Comparison of ENCODE assay signal across 9 mouse cellular contexts in genomic region chr3:104431156-104431847, GRCm38 (mm10).
DNase-seq lines count a peak whose midpoint lies in the region; ATAC-seq lines count a peak whose summit lies in the region.
"Had no signal": no experiment of that assay in that cellular context is flagged by ENCODE, and none has a peak within 500 bp of the region (broad histone marks: within the 10 kb centered on the region; RNA-seq: fewer than 3 reads in every experiment).

No protein-coding gene starts in this region.

- H3K27me3 ChIP-seq in lung, embryonic 16.5 days (ENCODE audit: control insufficient read depth, insufficient read depth, low read depth, low read length), result no peaks in the 10 kb centered on the region
- H3K27me3 ChIP-seq in limb, embryonic 11.5 days (ENCODE audit: control insufficient read depth, insufficient read depth, low read length), result no peaks in the 10 kb centered on the region
- H3K27me3 ChIP-seq: liver, embryonic 15.5 days had no signal

- H3K27ac ChIP-seq in lung, embryonic 16.5 days (ENCODE audit: low read length), result peak overlapping the region; percentile 66
- no peak overlapping the region for H3K27ac ChIP-seq in limb, embryonic 11.5 days (replicated peaks; ENCODE audit: low read depth, low read length)
- H3K27ac ChIP-seq: liver, embryonic 15.5 days had no signal

- H3K4me2 ChIP-seq in lung, embryonic 16.5 days (ENCODE audit: low read depth, low read length), result peak overlapping the region; percentile 20
- 0 out of 2 replicates have a peak overlapping the region, but pooled peaks have one; percentile 5 for H3K4me2 ChIP-seq in limb, embryonic 11.5 days (ENCODE audit: low read depth, severe bottlenecking)

- WGBS in lung, embryonic 16.5 days, result 14% methylated on average over 13 of the region's 14 CpGs
- 11% methylated on average over 13 of the region's 14 CpGs for WGBS in limb, embryonic 11.5 days

- no peaks in the 10 kb centered on the region for H3K9me3 ChIP-seq in lung, embryonic 16.5 days (ENCODE audit: control insufficient read depth, low read length)
- no peaks in the 10 kb centered on the region for H3K9me3 ChIP-seq in limb, embryonic 11.5 days (ENCODE audit: control insufficient read depth, low read length)
- H3K9me3 ChIP-seq: liver, embryonic 15.5 days had no signal

- H3K4me3 ChIP-seq in lung, embryonic 16.5 days (ENCODE audit: low read length), result no peak overlapping the region
- no peak overlapping the region for H3K4me3 ChIP-seq in limb, embryonic 11.5 days (ENCODE audit: low read depth, low read length)
- H3K4me3 ChIP-seq: liver, embryonic 15.5 days had no signal

- H3K9ac ChIP-seq in lung, embryonic 16.5 days (ENCODE audit: low read length), result peak overlapping the region; percentile 11; the same call in 1 of the 2 replicates
- H3K9ac ChIP-seq in limb, embryonic 11.5 days (ENCODE audit: low read length), result no peak overlapping the region
- H3K9ac ChIP-seq: liver, embryonic 15.5 days had no signal

- H3K36me3 ChIP-seq in lung, embryonic 16.5 days (ENCODE audit: control insufficient read depth, insufficient read depth, low read length), result no peaks in the 10 kb centered on the region
- H3K36me3 ChIP-seq in limb, embryonic 11.5 days (ENCODE audit: control insufficient read depth, insufficient read depth, low read length), result no peaks in the 10 kb centered on the region
- H3K36me3 ChIP-seq: liver, embryonic 15.5 days had no signal

- peak; percentile 35; the same call in 1 of the 2 replicates for ATAC-seq in lung, embryonic 16.5 days (ENCODE audit: low read depth)
- no peak for ATAC-seq in limb, embryonic 11.5 days (ENCODE audit: insufficient number of reproducible peaks, low FRiP score, low TSS enrichment, low read depth)
- no peak for ATAC-seq in monocyte, adult 5-6 weeks (replicated peaks; ENCODE audit: insufficient number of reproducible peaks, low FRiP score, low TSS enrichment, poor library complexity, severe bottlenecking)

- peaks cover 20% of the 10 kb centered on the region for H3K4me1 ChIP-seq in lung, embryonic 16.5 days (replicated peaks; ENCODE audit: control insufficient read depth, insufficient read depth, low read length)
- no peaks in the 10 kb centered on the region for H3K4me1 ChIP-seq in limb, embryonic 11.5 days (ENCODE audit: control insufficient read depth, insufficient read depth, low read length)

- DNase-seq in embryo, embryonic 10 days (ENCODE audit: low spot score), result peak; percentile 28
- DNase-seq in embryo, embryonic 10.5 days (ENCODE audit: low spot score), result no peak
- no peak for DNase-seq in lung, postnatal 36 days
- peak; percentile 34 for DNase-seq in limb, embryonic 11.5 days (ENCODE audit: low spot score)
- DNase-seq in thymus, postnatal 0 days (ENCODE audit: low spot score), result peak; percentile 43
- DNase-seq in layer of hippocampus, postnatal 25 days (ENCODE audit: extremely low spot score in 1 of 2, low spot score in 1 of 2), result no peak

Comparison
In these comparisons a context has a peak if more than half of its experiments do, and no peak if none do; other contexts are left out.
1. DNase-seq: peak in embryo, embryonic 10 days (single experiment), limb, embryonic 11.5 days (single experiment) and thymus, postnatal 0 days (single experiment); none in embryo, embryonic 10.5 days (single experiment), lung, postnatal 36 days (single experiment) and layer of hippocampus, postnatal 25 days (0 of 2).